Mouse (Mus musculus): ENCODE measurements around the gene Cercam. TPM values are rescaled to one million over a fixed set of nuclear protein-coding genes. Genes with fewer than 3 reads are reported as not detected.

Gene Cercam
- polyA plus RNA-seq, 1 experiment = 21.0 TPM

DNA sequence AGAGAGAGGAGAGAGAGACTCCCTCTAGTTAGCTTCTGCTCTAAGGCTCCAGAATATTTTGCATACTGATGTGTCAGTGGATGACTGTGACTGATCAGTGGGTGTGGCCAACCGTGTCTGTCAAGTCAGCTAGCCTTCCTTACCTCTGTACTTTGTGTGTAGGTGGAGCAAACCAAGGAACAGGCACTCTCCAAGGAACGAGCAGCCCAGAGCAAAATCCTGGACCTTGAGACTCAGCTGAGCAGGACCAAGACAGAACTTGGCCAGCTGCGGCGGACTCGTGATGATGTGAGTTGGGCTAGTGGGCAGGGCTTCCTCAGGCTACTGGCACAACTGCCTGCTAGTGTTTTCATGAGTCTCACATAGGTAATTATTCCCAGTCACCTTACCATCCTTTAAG is 57.6 kb downstream of the Cercam start:
- Histone ChIP-seq H3K27ac (ENCODE audit: insufficient read depth, low read length) (no peak overlapping the region), H3K4me3 (ENCODE audit: insufficient read depth, low read length) (no peak overlapping the region), H3K4me1 (ENCODE audit: control insufficient read depth, insufficient read depth, low read length) (no peaks in the 10 kb centered on the region)
- TF ChIP-seq POLR2A (IDR thresholded peaks at IDR 0.05; ENCODE audit: extremely low read depth, insufficient read depth, low read length) (no peak), CTCF (IDR thresholded peaks at IDR 0.05; ENCODE audit: extremely low read depth, insufficient read depth, low read length) (no peak)

DNA sequence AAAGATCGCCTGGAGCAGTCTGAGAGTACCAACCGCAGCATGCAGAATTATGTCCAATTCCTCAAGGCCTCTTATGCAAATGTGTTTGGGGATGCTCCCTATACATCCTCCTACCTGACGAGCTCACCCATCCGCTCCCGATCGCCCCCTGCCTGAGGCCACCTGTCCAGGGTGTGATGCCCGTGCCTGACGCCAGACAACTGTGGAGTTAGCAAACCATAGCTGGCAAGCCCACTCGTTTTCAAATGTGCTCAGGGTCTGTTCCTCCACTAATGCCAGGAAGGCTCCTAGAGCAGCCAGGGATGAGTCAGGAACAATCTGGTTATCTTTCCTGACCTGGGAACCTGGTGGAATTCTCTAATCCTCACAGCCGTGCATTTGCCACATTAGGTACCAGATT is 61.5 kb downstream of the Cercam start:
- Histone ChIP-seq H3K4me3 (ENCODE audit: insufficient read depth, low read length) (no peak overlapping the region), H3K4me1 (ENCODE audit: control insufficient read depth, insufficient read depth, low read length) (no peaks in the 10 kb centered on the region), H3K27ac (ENCODE audit: insufficient read depth, low read length) (no peak overlapping the region)
- TF ChIP-seq POLR2A (IDR thresholded peaks at IDR 0.05; ENCODE audit: extremely low read depth, insufficient read depth, low read length) (no peak), CTCF (IDR thresholded peaks at IDR 0.05; ENCODE audit: extremely low read depth, insufficient read depth, low read length) (no peak)

DNA sequence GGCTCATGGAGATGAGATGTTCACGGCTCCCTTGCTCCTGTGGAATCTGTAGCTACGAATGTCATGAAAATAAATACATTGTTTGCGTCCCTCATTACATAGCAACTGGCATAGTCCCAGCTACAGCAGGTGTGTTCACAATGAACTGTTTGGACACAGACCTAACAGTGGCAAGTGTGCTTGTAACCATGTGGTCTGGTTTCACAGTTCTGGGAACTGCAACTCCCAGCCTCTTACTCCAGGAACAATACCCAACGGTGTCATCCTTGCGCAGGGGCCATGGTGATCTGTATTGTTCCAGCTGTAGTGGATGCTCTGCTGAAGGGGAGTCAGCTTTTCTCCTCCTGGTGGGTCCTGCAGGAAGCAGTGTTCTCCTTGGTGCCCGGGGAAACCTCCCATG is 62.2 kb downstream of the Cercam start:
- no peak for TF ChIP-seq POLR2A (IDR thresholded peaks at IDR 0.05; ENCODE audit: extremely low read depth, insufficient read depth, low read length)
- no peak for TF ChIP-seq CTCF (IDR thresholded peaks at IDR 0.05; ENCODE audit: extremely low read depth, insufficient read depth, low read length)
- peaks cover 4% of the 10 kb centered on the region; the same call in 1 of the 2 replicates for H3K4me1 ChIP-seq (ENCODE audit: control insufficient read depth, insufficient read depth, low read length)
- H3K4me3 ChIP-seq (ENCODE audit: insufficient read depth, low read length) = no peak overlapping the region
- H3K27ac ChIP-seq (ENCODE audit: insufficient read depth, low read length) = no peak overlapping the region

Other genes with a start within 250 kb of the Cercam start
- 85.8 and 91.8 TPM in 2 replicates for gene Rapgef1, start 249.4 kb upstream of the Cercam start, polyA plus RNA-seq (2012; rRNA removed)
- gene Gm13420, start 117.5 kb upstream of the Cercam start, polyA plus RNA-seq (2012; rRNA removed) = 0.96 and 1.1 TPM in 2 replicates
- gene Gm13547, start 109.9 kb upstream of the Cercam start, polyA plus RNA-seq (2012; rRNA removed) = not detected in 2 replicates
- 39.0 and 42.6 TPM in 2 replicates for gene Coq4, start 81.7 kb upstream of the Cercam start, polyA plus RNA-seq (2012; rRNA removed)
- gene Trub2, start 80.7 kb upstream of the Cercam start, polyA plus RNA-seq (2012; rRNA removed) = 37.6 and 40.0 TPM in 2 replicates
- 74.2 and 77.1 TPM in 2 replicates for gene Slc27a4, start 66.5 kb upstream of the Cercam start, polyA plus RNA-seq (2012; rRNA removed)
- 68.6 and 75.0 TPM in 2 replicates for gene Urm1, start 49.1 kb upstream of the Cercam start, polyA plus RNA-seq (2012; rRNA removed)
- 172 and 188 TPM in 2 replicates for gene Odf2, start 20.1 kb downstream of the Cercam start, polyA plus RNA-seq (2012; rRNA removed)
- 49.4 and 53.1 TPM in 2 replicates for gene Gle1, start 66.3 kb downstream of the Cercam start, polyA plus RNA-seq (2012; rRNA removed)
- 772 and 816 TPM in 2 replicates for gene Sptan1, start 96.4 kb downstream of the Cercam start, polyA plus RNA-seq (2012; rRNA removed)
- 50.8 and 51.9 TPM in 2 replicates for gene Wdr34, start 179.7 kb downstream of the Cercam start, polyA plus RNA-seq (2012; rRNA removed)
- gene Set, start 188.2 kb downstream of the Cercam start, polyA plus RNA-seq (2012; rRNA removed) = 153 and 167 TPM in 2 replicates
- gene Pkn3, start 208.5 kb downstream of the Cercam start, polyA plus RNA-seq (2012; rRNA removed) = 2.2 and 2.4 TPM in 2 replicates
- gene Zdhhc12, start 224.5 kb downstream of the Cercam start, polyA plus RNA-seq (2012; rRNA removed) = 18.9 and 19.5 TPM in 2 replicates